Mouse (Mus musculus) bone marrow macrophage, adult 2 months (primary cell): ENCODE data around the gene Carmil1.

Source experiments
- CTCF ChIP-seq: IDR thresholded peaks from 2 replicates; pipeline ENCODE4 v1.5.1; 2012; ENCODE audit warnings: low read depth, mild to moderate bottlenecking, low read length, moderate library complexity
- POLR2A ChIP-seq: IDR thresholded peaks from 2 replicates; pipeline ENCODE4 v1.6.1; 2012; ENCODE audit warnings: mild to moderate bottlenecking, low read depth, low read length, borderline replicate concordance

DNA sequence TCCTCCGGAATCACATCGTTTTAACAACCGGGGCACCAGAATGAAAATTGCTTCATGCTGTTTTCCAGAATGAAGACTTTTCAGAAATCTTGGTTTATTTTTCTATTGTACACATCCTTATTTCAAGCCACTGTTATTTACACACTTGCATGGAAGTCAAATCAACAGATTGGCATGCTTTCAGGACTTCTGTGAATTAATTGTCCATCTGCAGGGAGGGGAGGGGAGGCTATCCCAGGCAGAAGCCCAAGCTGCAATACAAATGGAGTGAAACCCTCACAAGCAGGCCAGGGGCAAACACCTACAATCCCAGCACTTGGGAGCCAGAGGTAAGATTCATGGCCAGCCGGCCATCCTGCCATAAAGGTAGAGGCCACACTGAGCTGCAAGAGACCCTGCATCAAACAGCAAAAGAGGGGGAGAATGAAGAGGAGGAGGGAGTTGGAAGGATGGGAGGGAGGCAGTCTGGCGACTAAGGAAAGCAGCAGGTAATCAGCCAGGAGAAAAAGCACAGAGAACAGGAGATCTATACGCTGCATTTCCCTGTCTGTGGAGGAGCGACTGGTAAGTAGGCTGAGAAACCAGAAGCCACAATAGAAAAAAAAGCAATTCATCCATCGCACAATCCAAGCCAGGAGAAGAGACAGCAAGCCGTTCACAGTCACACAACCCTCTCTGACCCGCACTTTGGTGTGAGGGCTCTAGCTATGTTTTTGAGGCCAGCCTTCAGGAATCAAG lies 48.7 kb downstream of the Carmil1 start:
- TF ChIP-seq POLR2A = no peak
- no peak for TF ChIP-seq CTCF
